Mouse (Mus musculus) left cerebral cortex, adult 8-10 months (tissue): ENCODE results near the gene Coil. TPM values are rescaled to one million over a fixed set of nuclear protein-coding genes. Genes with fewer than 3 reads are reported as not detected.

Experiments used
- DNase-seq, 2 experiments: peaks; one replicate each; pipeline ENCODE4 v3.0.0; 2022; ENCODE audit warnings: low spot score in 2 of 2
- total RNA-seq, 4 experiments: library from RNA; stranded (reverse); gene quantifications; 2 replicates each; pipeline ENCODE4 v1.2.4; 2022

Gene Coil
- total RNA-seq, 4 experiments from 2014 or later, result 20.2 to 21.6 (median 21.0) TPM

GRCm38 (mm10) chr11:89003726-89004125 lies 33.7 kb downstream of the Coil start:
- DNase-seq, result no peak

GRCm38 (mm10) chr11:89005473-89005872 lies 35.4 kb downstream of the Coil start:
- no peak for DNase-seq

GRCm38 (mm10) chr11:89006404-89006803 lies 36.4 kb downstream of the Coil start:
- no peak for DNase-seq

GRCm38 (mm10) chr11:89007582-89007981 lies 37.5 kb downstream of the Coil start:
- no peak for DNase-seq

GRCm38 (mm10) chr11:89009066-89009465 lies 39.0 kb downstream of the Coil start:
- DNase-seq, result no peak

- no peak for DNase-seq
These were observed 39.4 kb downstream of the Coil start for GRCm38 (mm10) chr11:89009496-89009895.

- no peak for DNase-seq
These were observed 42.2 kb downstream of the Coil start for GRCm38 (mm10) chr11:89012241-89012640.

- no peak for DNase-seq
These were observed 47.6 kb downstream of the Coil start for GRCm38 (mm10) chr11:89017514-89018182.

GRCm38 (mm10) chr11:89020681-89021305 lies 50.7 kb downstream of the Coil start:
- no peak for DNase-seq

- no peak for DNase-seq
These were observed 51.6 kb downstream of the Coil start for GRCm38 (mm10) chr11:89021687-89022086.

GRCm38 (mm10) chr11:89022120-89022731 lies 52.2 kb downstream of the Coil start:
- no peak for DNase-seq

- no peak for DNase-seq
These were observed 53.4 kb downstream of the Coil start for GRCm38 (mm10) chr11:89023477-89023876.

GRCm38 (mm10) chr11:89024181-89024881 lies 54.3 kb downstream of the Coil start:
- DNase-seq, result no peak

GRCm38 (mm10) chr11:89025603-89026002 lies 55.6 kb downstream of the Coil start:
- DNase-seq, result no peak

- DNase-seq, result no peak
These were observed 56.1 kb downstream of the Coil start for GRCm38 (mm10) chr11:89026117-89026516.

GRCm38 (mm10) chr11:89027955-89028361 lies 57.9 kb downstream of the Coil start:
- no peak for DNase-seq

- no peak for DNase-seq
These were observed 58.9 kb downstream of the Coil start for GRCm38 (mm10) chr11:89028871-89029405.

GRCm38 (mm10) chr11:89030552-89030951 lies 60.5 kb downstream of the Coil start:
- DNase-seq, result no peak

GRCm38 (mm10) chr11:89031189-89031588 lies 61.1 kb downstream of the Coil start:
- no peak for DNase-seq

- no peak for DNase-seq
These were observed 64.5 kb downstream of the Coil start for GRCm38 (mm10) chr11:89034592-89034991.

GRCm38 (mm10) chr11:89035552-89035951 lies 65.5 kb downstream of the Coil start:
- no peak for DNase-seq

GRCm38 (mm10) chr11:89038496-89038895 lies 68.4 kb downstream of the Coil start:
- DNase-seq, result no peak
